Mouse (Mus musculus) limb, embryonic 10.5 days (tissue): ENCODE data around the gene Lrrc20. TPM values are rescaled to one million over a fixed set of nuclear protein-coding genes. Genes with fewer than 3 reads are reported as not detected.
"Not testable (repeated sequence)": the region's sequence is repeated elsewhere in the genome, so short reads cannot be mapped to it uniquely, and the experiment has no call there.

ENCODE experiments used
- DNase-seq: peaks from one replicate; pipeline ENCODE4 v3.0.0-alpha.2; 2017; ENCODE audit warnings: low spot score
- H3K27ac ChIP-seq: fragments of 300-500 bp; sonication (generic); 2 replicates; pipeline ENCODE4 v1.5.1; 2016; ENCODE audit warnings: mild to moderate bottlenecking
- H3K27me3 ChIP-seq: fragments of 300-500 bp; sonication (generic); 2 replicates; pipeline ENCODE4 v1.6.1; 2016; ENCODE audit warnings: low read depth, mild to moderate bottlenecking; ENCODE audit not compliant: poor library complexity, severe bottlenecking
- H3K36me3 ChIP-seq: fragments of 300-500 bp; sonication (generic); 2 replicates; pipeline ENCODE4 v1.6.1; 2016; ENCODE audit warnings: mild to moderate bottlenecking, moderate library complexity
- H3K4me1 ChIP-seq: fragments of 300-500 bp; sonication (generic); 2 replicates; pipeline ENCODE4 v1.6.1; 2016
- H3K4me3 ChIP-seq: fragments of 300-500 bp; sonication (generic); 2 replicates; pipeline ENCODE4 v1.5.1; 2016; ENCODE audit warnings: mild to moderate bottlenecking, moderate library complexity
- H3K9me3 ChIP-seq: fragments of 300-500 bp; sonication (generic); replicated peaks from 2 replicates; pipeline ENCODE4 v1.6.1; 2016; ENCODE audit warnings: mild to moderate bottlenecking
- WGBS: fragments of 180-500 bp; shearing (Covaris S2); methylation state at CpG from one replicate; pipeline ENCODE4 v1.1.7; 2016; 5-methylcytosine and 5-hydroxymethylcytosine counted together
- polyA plus RNA-seq: library from polyadenylated mRNA; unstranded; fragments of >200 nt; fragmentation: Nextera tagmentation; extraction: Ambion mirVana; gene quantifications from 2 replicates; pipeline ENCODE4 v1.2.1, GENCODE M21; 2016

Gene Lrrc20
- polyA plus RNA-seq, 1 experiment from 2014 or later = 11.4 TPM

DNA sequence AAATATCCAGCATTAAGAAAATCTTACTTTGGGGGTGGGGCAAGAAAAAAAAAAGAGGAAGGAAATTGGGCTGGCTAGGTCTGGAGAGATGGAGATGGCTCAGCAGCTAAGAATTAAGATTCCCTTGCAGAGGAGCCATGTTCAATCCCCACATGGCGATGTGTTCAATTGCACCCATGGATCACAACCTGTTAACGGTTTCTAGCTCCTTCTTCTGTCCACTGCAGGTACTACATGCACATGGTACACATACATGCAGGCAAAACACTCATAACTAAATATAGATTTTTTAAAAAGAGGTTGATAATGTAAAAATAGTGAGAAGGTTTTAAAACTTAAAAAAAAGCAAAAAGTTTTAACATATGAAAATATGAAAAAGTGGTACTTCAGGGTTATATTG is 142.9 kb downstream of the Lrrc20 start:
- 88% methylated on average over 2 of the region's 2 CpGs for WGBS
- no peak for DNase-seq
- Histone ChIP-seq H3K4me3 (no peak overlapping the region), H3K9me3 (no peaks in the 10 kb centered on the region), H3K36me3 (no peaks in the 10 kb centered on the region), H3K4me1 (0 out of 2 replicates have a peak, but pooled peaks cover 7% of the 10 kb centered on the region), H3K27ac (no peak overlapping the region), H3K27me3 (peaks cover 7% of the 10 kb centered on the region; the same call in 1 of the 2 replicates)

DNA sequence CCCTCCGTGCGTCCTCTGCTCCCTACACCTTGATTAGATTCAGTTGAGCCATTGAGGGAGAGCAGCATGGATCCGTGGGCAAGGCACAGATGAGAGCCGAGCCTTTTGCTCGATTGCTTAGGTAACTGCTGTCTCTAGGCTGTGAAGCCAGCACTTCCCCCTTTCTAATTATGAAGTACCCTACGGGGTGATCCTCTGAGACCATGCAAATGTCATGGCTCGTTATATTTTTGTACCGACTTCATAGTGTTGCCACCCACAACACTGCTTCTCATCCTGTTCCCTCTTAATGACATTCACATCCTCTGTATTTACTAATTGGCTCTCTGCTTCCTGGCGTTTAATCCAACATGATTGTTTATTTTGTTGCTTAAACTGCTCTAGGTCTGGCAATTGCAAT is 146.1 kb downstream of the Lrrc20 start:
- no peaks in the 10 kb centered on the region for H3K9me3 ChIP-seq
- peaks cover 27% of the 10 kb centered on the region for H3K4me1 ChIP-seq
- no peak for DNase-seq
- WGBS = 54% methylated on average over 9 of the region's 9 CpGs
- H3K27ac ChIP-seq = no peak overlapping the region
- no peaks in the 10 kb centered on the region for H3K36me3 ChIP-seq
- H3K4me3 ChIP-seq = no peak overlapping the region
- peaks cover 39% of the 10 kb centered on the region for H3K27me3 ChIP-seq

DNA sequence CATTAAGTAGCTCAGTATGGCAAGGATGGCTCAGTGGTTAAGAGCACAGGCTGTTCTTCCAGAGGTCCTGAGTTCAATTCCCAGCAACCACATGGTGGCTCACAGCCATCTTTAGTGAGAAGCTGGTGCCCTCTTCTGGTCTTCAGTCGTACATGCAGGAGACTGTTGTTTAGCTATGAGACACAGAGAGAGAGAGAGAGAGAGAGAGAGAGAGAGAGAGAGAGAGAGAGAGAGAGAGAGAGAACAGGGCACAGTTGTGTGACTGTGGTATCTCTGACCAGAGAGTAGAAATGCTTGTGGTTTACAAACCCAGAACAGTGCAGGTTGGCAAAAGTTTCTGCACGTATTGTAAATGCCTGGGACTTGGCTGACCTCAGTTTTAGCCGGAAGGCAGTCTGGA is 148.3 kb downstream of the Lrrc20 start:
- Histone ChIP-seq H3K27me3 (peaks cover 47% of the 10 kb centered on the region), H3K4me1 (peaks cover 43% of the 10 kb centered on the region)
- not testable (repeated sequence) for H3K4me3 ChIP-seq, H3K9me3 ChIP-seq, H3K36me3 ChIP-seq, DNase-seq, H3K27ac ChIP-seq
- 59% methylated on average over 3 of the region's 3 CpGs for WGBS

DNA sequence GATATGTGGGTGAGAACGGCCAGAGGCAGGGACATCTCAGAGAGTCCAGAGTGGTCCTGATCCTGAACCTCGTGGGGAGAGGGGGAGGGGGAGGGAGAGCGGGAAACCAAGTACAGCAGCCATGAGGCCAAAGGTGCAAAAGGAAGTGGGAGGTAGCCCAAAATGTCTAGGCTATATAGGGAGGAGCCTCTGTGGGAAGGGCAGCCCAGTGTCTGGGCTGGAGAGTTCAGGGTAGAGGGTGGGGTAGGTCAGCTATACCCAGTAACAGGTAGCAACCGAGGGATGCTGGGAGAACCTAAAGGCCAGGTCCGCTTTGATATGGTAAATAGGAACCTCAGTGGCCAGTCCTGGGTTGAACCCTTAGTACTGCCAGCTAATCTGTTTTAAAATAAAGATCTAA is 149.2 kb downstream of the Lrrc20 start:
- Histone ChIP-seq H3K27me3 (peaks cover 47% of the 10 kb centered on the region), H3K36me3 (no peaks in the 10 kb centered on the region), H3K4me3 (peak overlapping the region; percentile 58; the same call in 1 of the 2 replicates), H3K4me1 (peaks cover 43% of the 10 kb centered on the region), H3K9me3 (no peaks in the 10 kb centered on the region), H3K27ac (no peak overlapping the region)
- DNase-seq = no peak
- 42% methylated on average over 5 of the region's 5 CpGs for WGBS

DNA sequence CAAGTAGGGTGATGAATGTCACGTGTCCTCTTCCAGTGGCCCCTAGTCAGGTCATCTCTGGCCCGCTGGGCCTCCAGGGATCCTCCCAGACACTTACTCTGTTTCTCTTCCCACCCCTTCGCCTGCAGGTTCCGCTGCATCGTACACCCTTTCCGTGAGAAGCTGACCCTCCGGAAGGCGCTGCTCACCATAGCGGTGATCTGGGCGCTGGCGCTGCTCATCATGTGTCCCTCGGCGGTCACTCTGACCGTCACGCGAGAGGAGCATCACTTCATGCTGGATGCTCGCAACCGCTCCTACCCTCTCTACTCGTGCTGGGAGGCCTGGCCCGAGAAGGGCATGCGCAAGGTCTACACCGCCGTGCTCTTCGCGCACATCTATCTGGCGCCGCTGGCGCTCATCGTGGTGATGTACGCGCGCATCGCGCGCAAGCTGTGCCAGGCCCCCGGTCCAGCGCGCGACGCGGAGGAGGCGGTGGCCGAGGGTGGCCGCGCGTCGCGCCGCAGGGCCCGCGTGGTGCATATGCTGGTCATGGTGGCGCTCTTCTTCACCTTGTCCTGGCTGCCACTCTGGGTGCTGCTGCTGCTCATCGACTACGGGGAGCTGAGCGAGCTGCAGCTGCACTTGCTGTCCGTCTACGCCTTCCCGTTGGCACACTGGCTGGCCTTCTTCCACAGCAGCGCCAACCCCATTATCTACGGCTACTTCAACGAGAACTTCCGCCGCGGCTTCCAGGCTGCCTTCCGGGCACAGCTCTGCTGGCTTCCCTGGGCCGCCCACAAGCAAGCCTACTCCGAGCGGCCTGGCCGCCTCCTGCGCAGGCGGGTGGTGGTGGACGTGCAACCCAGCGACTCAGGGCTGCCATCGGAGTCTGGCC is 150.0 kb downstream of the Lrrc20 start:
- DNase-seq = peak; percentile 60
- no peaks in the 10 kb centered on the region for H3K36me3 ChIP-seq
- peak overlapping the region; percentile 72 for H3K27ac ChIP-seq
- H3K27me3 ChIP-seq = peaks cover 47% of the 10 kb centered on the region
- H3K4me1 ChIP-seq = peaks cover 43% of the 10 kb centered on the region
- peak overlapping the region; percentile 58 for H3K4me3 ChIP-seq
- WGBS = 4% methylated on average over 74 of the region's 74 CpGs
- H3K9me3 ChIP-seq = no peaks in the 10 kb centered on the region

DNA sequence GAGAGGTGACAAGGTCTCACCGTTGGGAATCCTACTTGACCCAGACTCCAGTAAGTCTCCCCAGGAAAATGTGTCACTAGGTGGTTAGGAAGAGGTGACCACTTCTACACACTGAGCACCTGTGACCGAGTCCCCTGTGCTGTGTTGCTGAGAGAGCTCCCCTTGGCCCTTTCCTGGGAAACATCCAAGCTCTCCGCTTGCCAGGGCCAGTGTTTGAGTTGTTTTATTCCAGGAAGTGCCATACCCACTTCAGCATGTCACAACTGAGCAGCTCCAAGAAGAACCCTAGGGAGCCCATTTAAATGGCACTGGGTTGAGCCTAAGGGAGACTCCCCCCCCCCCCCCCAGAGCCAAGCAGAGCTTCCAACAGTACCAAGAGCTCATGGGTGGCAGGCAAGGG is 150.9 kb downstream of the Lrrc20 start:
- DNase-seq = no peak
- H3K36me3 ChIP-seq = no peaks in the 10 kb centered on the region
- H3K9me3 ChIP-seq = no peaks in the 10 kb centered on the region
- no peak overlapping the region for H3K4me3 ChIP-seq
- 82% methylated on average over 3 of the region's 3 CpGs for WGBS
- H3K27ac ChIP-seq = no peak overlapping the region
- H3K4me1 ChIP-seq = peaks cover 41% of the 10 kb centered on the region
- peaks cover 47% of the 10 kb centered on the region for H3K27me3 ChIP-seq

DNA sequence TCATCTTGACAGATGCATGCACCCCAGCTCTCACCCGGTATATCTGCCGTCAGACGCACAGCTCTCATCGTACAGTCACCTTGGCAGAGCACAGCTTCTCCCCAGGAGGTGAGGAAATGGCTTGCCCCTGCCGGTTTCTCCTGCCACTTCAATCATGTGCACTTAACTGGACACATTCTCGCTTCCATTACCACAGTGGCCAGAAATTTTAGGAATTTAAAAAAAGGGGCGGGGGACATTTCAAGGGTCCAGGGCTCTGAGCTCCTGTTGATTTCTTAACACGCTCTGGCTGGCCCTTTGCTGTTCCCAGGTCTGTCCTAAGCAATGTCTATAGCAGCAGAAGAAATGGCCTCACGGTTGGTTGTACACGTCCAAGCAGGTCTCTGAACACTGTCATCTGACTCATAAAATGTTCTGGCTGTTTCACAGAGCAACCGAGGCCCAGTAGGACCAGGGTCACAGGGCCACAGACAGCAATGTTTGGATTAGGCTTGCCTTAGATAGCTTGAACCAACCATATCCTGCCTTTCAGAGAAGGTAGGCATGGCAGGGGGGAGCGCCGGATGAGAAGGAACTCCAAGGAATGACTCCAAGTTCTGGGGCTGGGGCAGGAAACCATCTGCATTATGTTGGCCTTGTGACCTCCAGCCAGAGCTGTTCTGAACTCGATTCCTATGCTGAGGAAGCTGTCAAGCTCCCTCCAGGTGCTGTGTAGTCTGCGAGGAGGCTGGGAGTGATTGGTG is 151.8 kb downstream of the Lrrc20 start:
- H3K9me3 ChIP-seq = no peaks in the 10 kb centered on the region
- H3K27me3 ChIP-seq = peaks cover 47% of the 10 kb centered on the region
- H3K36me3 ChIP-seq = no peaks in the 10 kb centered on the region
- H3K27ac ChIP-seq = 0 out of 2 replicates have a peak overlapping the region, but pooled peaks have one; percentile 6
- H3K4me1 ChIP-seq = peaks cover 38% of the 10 kb centered on the region
- no peak overlapping the region for H3K4me3 ChIP-seq
- peak; percentile 48 for DNase-seq
- WGBS = 59% methylated on average over 15 of the region's 15 CpGs

DNA sequence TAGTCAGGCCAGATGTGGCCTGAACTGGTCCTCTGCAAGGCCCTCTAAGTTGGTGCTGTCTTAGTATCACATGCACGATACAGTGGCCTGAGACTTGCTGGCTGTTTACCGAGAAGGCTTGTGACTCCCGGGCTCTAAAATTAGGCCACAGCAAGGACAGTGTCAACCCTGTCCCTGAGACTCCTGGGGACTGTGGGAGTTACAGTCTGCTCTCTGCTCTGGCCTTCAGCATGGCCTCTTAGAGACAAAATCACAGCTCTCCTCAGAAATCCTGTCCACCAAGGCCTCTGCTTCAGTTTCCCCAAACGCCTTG is 152.3 kb downstream of the Lrrc20 start:
- Histone ChIP-seq H3K9me3 (no peaks in the 10 kb centered on the region), H3K4me3 (no peak overlapping the region), H3K27me3 (peaks cover 46% of the 10 kb centered on the region), H3K4me1 (peaks cover 38% of the 10 kb centered on the region), H3K27ac (peak overlapping the region; percentile 6; the same call in 1 of the 2 replicates), H3K36me3 (no peaks in the 10 kb centered on the region)
- DNase-seq = no peak
- WGBS = 76% methylated on average over 4 of the region's 4 CpGs

Other genes starting within 250 kb of the Lrrc20 start
- gene Adamts14, start 202.4 kb upstream of the Lrrc20 start, polyA plus RNA-seq = 0.46 and 0.48 TPM in 2 replicates
- not detected in 2 replicates for gene Prf1, start 178.0 kb upstream of the Lrrc20 start, polyA plus RNA-seq
- gene Pald1, start 92.3 kb upstream of the Lrrc20 start, polyA plus RNA-seq = 26.2 and 28.1 TPM in 2 replicates
- 0.13 and 0.36 TPM in 2 replicates for gene Nodal, start 57.8 kb upstream of the Lrrc20 start, polyA plus RNA-seq
- gene Eif4ebp2, start 23.1 kb upstream of the Lrrc20 start, polyA plus RNA-seq = 83.2 and 85.7 TPM in 2 replicates
- gene Npffr1, start 119.7 kb downstream of the Lrrc20 start, polyA plus RNA-seq = 0.04 TPM in 1 of 2 replicates, not detected in the other
- 356 and 405 TPM in 2 replicates for gene Ppa1, start 172.8 kb downstream of the Lrrc20 start, polyA plus RNA-seq
- gene Sar1a, start 204.5 kb downstream of the Lrrc20 start, polyA plus RNA-seq = 220 and 231 TPM in 2 replicates
- gene Tysnd1, start 219.7 kb downstream of the Lrrc20 start, polyA plus RNA-seq = 38.2 and 39.9 TPM in 2 replicates
- gene Aifm2, start 239.5 kb downstream of the Lrrc20 start, polyA plus RNA-seq = 8.3 and 11.3 TPM in 2 replicates